Mouse (Mus musculus) spleen, adult 12 weeks (tissue): ENCODE measurements around the gene Fos.

Experiments
- DNase-seq: peaks from one replicate; pipeline ENCODE4 v3.0.0; 2022; ENCODE audit warnings: low spot score

The Fos gene

DNA sequence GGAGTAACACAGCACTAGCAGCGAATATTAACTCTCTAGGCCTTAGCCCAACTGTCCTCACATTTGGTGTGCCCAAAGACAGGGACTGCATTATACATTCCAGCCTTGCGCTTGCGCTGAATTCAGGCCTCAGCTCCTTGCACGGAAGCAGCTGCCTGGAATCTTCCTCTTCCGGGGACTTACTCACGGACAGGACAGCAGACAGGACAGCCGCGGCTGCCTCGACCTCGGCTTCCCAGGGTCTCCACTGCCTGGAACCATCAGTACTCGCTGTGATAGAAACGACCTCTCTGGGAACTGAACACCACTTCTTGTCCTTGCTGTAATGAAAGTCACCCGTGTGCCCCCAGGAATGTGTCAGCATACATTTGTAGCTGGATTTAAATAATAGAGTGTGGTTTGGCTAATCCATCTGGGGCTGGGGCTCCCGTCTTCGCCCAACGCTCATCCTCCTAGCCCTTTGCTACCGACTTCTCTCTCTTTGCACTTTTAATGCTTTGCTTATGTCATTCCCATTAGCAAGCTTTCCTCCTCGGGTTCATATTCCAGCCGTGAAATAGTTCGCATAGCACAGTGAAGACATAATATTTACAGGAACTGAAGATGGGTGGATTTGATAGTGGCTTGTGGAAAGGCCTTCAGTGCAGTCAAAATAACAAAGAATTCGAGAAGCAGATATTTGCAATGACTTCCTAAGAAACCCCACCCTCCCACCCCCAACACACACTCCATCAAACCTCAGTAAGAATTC, 11.6 kb upstream of the Fos start:
- DNase-seq = no peak

DNA sequence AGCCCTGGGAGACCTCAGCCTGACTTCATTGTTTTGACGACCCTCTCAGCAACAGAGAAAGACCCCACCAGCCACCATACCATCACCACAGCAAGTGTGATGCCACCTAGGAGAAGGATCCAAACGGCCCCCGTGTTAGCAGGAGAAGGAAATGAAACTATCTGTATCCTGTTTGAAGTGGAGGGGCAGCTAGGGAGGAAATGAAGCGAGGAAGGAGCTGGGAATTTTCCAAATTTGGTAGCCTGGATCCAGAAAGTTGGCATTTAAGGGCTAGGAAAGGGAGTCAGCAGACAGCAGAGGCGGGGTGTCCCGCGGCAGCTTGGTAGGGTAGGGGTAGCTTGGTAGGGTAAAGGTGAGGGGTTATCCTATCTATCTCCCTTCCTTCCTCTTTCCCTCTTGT, 10.9 kb upstream of the Fos start:
- no peak for DNase-seq

DNA sequence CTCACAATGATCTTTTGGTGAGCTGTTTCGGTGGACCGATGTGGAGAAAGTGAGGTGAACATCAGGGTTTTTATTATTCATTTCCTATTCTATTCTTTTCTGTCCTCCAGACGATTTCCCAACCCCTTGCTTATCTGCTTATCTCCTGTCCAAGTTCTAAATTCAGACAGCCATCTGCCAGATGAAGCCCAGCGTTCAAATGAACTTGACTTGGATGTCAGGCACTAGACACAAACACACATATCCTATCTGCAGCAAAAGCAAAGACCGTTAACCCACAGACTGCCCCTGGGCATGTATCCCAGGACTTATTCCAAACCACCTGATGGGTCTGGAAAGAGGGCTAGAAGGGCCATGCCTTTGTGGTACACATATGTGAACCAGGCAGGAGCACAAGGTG, 9.3 kb upstream of the Fos start:
- DNase-seq = no peak

DNA sequence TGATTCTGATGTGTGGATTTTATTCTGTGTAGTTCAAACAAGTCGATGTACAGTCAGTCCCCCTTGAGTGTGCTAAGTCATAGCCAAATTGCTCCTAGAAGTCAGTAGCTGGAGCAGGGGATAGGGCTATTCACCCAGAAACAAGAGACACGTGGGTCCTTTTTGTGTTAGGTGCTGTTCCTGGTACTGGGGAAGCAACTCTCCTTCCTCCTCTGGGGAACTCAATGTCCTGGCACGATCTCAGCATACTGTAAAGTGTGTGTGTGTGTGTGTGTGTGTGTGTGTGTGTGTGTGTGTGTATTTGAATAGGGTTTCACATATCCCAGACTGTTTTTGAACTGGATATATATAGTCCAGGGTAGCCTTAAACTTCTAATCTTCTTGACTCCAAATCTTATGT, 8.8 kb upstream of the Fos start:
- no peak for DNase-seq

DNA sequence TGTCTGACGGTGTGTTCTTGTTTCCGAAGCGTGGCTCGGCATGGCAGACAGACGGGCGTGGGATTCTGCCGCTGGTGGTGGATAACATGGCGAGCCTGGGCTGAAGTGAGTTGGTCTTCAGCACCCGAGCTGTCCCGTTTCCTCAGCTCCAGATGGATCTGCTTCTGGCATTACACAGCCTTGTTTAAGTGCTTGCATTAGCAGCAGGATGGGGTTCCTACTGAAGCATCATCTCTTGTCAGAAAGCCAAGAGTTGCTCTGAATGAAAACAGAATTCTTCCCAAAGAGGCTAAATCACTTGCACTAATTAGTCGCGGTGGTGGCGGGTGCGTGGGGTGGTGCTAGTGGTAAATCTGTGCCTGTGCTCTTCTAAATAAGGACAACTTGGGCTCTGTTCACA, 5.8 kb upstream of the Fos start:
- no peak for DNase-seq

DNA sequence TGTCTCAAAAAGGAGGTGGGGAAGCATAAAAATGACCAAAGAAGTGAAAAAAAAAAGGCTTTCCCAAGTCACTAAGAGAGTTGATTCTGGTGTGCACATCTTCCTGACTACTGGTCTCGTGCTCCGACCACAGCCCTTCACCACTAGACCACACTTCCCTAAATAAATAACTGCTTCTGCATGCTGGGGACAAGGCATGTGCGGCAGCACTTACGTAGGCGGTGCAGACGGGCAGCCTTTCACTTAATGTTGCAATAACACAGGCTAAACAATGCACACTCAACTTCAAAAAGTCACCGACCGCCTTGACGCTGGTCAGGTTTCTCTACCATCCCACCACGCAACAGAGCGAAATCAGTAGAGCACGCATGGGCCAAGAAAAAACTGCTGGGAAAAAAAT, 5.0 kb upstream of the Fos start:
- DNase-seq = no peak

DNA sequence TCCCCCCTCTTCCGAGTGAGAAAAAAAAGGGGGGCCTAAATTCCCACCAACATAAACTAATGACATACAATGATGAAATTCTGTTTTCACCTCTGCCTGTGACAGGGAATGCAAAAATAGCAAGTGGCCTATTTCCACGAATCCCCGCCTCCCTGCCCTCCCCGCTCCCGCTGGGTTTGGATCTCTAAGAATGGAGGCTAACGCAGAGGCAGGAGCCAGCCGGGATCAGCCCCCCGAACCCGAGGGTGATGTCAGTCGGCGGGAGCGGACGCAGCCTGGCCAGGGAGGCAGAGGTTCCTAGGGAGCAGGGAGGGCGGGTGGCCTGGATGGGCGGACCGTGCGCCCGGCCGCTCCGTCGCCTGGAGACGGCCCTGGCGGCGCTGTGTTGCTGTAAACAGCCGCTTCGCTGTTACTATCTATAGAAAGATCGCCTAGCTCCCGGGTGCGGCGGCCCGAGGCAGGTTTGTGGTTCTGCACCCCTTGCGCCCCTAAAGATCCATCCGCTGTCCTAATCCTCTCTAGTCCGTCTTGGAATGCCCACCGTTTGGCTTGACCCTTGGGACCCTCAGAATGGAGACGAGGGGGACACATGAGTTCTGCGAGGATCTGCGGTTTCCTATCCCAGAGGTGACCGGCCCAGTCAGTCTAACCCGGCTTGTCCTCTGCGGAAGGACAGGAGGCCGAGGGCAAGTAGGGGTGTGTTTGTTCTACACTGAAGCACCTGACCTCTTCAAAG, 1.6 kb upstream of the Fos start:
- peak; percentile 41 for DNase-seq

DNA sequence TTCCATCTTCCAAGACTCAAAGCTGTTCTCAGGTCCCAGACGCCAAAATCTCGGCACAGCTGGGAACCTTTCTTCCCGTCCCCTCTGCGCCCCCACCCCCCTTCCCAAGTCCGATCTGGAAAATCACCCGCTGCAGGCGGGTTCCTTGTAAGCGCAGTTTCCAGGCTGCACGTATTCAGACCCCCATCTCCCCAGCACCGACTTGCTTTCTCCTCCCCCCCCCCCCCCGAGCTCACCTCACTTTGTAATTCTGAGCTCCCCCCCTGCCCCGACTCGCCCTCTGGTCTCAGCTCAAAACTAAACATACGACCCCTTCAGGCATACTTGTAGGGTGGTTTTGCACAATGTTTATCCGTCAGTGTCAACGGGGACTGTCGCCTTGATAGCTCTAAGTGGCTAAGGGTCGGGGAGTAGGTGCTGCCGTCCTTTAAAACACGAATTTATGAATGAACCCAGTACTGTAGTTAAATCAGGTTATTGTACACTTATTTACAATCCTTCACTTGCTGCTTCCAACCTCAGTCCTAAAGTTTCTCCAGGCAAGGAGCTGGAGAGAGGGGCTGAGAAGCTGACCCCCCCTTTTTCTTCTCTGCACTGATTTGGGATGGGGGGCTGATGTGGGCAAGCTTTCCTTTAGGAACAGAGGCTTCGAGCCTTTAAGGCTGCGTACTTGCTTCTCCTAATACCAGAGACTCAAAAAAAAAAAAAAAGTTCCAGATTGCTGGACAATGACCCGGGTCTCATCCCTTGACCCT, 857 bp upstream of the Fos start:
- no peak for DNase-seq

DNA sequence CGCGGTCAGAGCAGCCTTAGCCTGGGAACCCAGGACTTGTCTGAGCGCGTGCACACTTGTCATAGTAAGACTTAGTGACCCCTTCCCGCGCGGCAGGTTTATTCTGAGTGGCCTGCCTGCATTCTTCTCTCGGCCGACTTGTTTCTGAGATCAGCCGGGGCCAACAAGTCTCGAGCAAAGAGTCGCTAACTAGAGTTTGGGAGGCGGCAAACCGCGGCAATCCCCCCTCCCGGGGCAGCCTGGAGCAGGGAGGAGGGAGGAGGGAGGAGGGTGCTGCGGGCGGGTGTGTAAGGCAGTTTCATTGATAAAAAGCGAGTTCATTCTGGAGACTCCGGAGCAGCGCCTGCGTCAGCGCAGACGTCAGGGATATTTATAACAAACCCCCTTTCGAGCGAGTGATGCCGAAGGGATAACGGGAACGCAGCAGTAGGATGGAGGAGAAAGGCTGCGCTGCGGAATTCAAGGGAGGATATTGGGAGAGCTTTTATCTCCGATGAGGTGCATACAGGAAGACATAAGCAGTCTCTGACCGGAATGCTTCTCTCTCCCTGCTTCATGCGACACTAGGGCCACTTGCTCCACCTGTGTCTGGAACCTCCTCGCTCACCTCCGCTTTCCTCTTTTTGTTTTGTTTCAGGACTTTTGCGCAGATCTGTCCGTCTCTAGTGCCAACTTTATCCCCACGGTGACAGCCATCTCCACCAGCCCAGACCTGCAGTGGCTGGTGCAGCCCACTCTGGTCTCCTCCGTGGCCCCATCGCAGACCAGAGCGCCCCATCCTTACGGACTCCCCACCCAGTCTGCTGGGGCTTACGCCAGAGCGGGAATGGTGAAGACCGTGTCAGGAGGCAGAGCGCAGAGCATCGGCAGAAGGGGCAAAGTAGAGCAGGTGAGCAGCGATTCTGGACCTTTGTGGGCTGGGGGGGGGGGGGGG, 875 bp downstream of the Fos start:
- peak; percentile 53 for DNase-seq

DNA sequence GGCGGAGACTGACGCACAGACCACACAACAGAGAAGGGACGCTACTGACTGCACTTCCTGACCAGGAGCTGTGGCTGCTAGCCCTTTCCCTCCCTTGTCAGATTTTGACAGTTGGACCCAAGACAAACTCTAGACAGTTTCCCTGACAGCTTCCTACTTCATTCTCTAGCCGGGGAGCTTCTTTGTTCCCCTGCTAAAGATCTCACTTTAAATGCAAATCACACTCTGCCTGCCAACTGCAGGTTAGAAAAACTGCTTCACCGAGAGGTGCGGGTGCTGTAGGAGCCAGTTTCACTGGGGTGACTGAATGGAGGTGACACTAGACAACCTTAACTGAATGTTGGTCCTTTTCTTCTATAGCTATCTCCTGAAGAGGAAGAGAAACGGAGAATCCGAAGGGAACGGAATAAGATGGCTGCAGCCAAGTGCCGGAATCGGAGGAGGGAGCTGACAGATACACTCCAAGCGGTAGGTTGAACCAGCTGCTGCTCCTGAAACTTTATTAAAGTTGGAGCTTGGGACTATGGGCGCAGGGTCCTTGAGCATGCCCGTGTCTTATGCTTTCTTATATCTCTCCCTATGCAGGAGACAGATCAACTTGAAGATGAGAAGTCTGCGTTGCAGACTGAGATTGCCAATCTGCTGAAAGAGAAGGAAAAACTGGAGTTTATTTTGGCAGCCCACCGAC, 1.7 kb downstream of the Fos start:
- no peak for DNase-seq

DNA sequence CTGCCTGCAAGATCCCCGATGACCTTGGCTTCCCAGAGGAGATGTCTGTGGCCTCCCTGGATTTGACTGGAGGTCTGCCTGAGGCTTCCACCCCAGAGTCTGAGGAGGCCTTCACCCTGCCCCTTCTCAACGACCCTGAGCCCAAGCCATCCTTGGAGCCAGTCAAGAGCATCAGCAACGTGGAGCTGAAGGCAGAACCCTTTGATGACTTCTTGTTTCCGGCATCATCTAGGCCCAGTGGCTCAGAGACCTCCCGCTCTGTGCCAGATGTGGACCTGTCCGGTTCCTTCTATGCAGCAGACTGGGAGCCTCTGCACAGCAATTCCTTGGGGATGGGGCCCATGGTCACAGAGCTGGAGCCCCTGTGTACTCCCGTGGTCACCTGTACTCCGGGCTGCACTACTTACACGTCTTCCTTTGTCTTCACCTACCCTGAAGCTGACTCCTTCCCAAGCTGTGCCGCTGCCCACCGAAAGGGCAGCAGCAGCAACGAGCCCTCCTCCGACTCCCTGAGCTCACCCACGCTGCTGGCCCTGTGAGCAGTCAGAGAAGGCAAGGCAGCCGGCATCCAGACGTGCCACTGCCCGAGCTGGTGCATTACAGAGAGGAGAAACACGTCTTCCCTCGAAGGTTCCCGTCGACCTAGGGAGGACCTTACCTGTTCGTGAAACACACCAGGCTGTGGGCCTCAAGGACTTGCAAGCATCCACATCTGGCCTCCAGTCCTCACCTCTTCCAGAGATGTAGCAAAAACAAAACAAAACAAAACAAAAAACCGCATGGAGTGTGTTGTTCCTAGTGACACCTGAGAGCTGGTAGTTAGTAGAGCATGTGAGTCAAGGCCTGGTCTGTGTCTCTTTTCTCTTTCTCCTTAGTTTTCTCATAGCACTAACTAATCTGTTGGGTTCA, 2.5 kb downstream of the Fos start:
- DNase-seq = no peak

DNA sequence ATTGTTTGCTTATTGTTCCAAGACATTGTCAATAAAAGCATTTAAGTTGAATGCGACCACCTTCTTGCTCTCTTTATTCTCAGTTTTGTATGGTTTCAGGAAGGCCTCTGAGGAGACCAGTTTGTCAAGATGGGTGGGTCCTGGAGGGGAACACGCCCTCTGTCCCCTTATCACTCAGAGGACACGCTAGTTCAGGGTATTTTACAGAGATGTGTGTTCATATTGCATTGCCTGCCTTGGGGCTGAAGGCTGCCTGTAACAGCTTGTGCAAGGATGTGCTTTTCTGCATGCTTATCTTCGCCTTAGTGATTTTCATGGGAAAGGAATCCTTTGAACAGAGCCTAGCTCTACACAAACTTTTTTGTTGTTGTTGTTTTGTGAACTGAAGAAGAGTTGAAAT, 3.5 kb downstream of the Fos start:
- no peak for DNase-seq

DNA sequence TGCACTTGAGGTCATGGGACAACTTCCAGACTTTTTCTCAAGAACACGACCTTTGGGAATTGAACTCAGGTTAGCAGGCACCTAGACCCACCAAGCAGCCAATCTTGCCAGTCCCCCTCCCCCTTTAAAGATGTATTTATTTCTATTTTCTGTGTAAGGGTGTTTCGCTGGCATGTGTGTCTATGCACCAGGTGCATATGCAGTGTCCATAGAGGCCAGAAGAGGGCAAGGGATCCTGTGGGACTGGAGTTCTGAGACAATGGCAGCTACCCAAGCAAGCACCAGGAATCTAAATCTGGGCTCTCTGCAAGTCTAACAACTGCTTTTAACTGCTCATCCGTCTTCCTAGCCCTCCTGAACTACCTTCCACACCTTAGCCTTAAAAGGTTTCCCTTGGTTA, 4.1 kb downstream of the Fos start:
- no peak for DNase-seq

DNA sequence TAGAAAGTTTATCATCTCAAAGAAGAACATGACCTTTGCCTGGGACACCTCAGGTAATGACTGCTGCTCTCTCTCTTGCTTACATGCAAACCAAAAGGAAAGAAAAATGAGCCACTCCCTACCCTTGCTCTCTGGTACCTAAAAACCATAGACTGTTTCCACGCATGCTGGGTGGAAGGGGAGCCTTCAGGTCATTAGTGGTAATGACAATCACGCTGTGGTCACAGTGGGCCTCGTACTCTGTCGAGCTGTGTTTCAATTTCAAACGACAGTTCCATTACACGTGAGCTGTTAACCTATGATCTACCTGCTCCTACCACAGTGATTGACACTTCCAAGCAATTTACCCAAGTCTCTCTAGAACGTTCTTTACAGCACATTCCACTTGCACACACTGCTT, 5.0 kb downstream of the Fos start:
- DNase-seq = no peak

DNA sequence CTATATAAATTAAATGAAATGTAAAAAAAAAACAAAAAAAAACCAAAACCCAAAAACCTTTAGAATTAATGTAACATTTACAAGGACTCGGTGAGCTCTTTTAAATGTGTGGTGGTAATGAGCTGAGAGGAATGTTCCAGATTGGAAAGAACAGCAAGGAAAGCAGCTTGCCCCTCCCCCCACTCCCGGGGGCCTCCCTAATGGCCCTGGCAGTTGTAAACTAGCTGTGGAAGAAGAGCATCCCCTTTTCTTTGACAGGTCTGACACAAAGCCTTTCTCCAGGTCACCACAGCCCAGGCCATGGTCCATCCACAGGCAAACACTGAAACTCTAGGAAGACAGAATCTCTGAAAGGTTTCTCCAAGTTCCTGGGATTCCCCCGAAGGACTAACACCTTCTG, 5.5 kb downstream of the Fos start:
- DNase-seq = no peak

DNA sequence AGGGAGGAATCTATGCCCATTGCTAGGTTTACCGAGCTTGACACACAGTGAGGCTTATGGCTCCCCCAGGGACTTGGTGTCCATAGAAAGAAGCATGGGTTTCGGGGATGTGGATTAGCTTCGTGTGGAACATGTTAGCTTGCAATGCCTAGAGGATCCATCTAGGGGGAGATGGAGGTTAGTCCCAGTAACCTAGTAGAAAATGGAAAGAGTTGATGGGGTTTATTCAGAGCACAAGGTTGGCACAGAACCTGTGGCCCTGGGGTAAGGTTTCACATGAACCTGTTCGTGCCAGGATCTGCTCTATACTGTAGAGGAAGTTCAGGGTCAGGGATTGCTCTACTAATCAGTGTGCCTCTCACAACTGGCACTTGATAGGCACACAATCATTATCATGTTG, 9.5 kb downstream of the Fos start:
- no peak for DNase-seq

DNA sequence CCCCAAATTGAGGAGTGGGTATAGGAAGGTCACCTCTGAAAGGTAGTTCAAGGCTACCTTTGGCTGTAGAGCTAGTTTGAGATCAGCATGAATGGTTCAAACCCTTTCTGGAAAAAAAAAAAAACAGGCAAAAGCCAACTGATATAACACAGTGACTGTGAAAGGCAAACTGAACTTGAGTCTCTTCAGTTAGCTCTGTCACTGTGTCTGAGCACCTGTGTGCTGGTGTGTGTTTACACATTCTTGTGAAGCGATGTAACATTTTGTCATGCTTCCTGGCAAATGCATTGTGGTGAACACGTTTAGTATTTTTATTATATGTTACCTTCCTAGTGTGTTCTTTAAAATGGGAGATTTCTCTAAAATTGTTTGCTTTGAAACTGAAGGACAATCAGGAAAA, 11.0 kb downstream of the Fos start:
- DNase-seq = no peak

DNA sequence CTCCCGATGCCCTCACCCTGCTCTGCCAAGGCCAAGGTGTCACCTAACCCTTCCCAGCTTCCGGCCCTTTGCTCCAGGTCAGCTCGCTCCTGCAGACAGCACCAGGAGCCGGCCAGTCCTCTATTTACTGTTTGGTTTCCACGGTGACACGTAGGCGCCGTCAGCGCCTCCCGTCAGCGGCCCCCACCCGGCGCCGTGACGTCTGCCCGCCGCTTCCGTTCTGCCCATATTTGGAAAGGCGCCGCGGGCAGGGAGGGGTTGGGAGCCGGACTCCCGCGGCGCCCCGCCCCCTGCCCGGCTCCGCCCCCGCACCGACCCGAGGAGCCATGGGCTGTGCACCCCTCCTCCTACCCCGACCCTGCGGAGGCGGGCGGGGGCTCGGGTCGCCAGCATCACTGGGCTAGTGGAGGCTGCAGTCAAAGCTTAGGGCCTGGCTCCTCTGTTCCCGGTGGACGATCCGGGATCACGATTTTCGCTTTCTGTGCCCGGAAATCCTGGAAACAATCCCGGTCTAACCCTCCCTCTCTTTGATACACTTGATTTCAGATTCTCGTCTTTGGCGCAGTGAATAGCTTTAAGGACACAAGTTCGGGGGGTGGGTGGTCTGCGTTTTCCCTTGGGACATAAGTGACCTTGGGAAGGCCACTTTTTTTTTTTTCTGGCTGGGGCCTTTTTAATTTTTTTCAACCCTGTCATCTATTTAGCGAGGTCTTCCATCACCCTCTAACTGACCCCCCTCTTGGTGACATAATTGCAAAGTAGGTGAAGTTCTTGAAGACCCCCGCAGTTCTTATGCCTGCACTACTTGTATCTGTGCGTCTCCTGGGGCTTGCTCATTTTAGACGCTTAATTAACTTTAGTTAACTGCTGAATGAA, 12.4 kb downstream of the Fos start:
- DNase-seq = peak; percentile 92

DNA sequence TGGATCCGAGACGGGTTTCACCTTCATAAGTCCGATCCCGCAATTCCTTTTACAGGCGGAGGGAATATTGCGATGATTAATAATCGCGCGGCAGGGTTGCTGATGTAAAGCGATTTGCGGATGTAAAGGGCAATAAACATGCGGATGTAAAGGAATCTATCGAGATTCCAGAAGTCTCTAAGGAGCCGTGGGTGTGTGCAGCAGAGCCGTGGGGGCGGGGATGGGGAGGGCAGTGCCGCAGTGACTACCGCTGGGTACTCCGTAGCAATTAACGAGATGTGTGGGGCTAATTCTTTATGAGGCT, 13.0 kb downstream of the Fos start:
- no peak for DNase-seq
